Mouse (Mus musculus) MEL (cell line): Measurements from ENCODE around the gene Pipox.

Source experiments
- CTCF ChIP-seq, 3 experiments: IDR thresholded peaks in 2 of 3; conservative IDR thresholded peaks in 1 of 3; 2 replicates each; pipeline ENCODE4 v1.5.1; 2011 to 2012; ENCODE audit warnings: low read length in 3 of 3, low read depth in 2 of 3, mild to moderate bottlenecking in 2 of 3, improper control_type of control experiment in 1 of 3, inconsistent platforms in 1 of 3, mixed read lengths in 1 of 3, moderate library complexity in 1 of 3; ENCODE audit not compliant: control insufficient read depth in 1 of 3, insufficient read depth in 1 of 3, poor library complexity in 1 of 3, severe bottlenecking in 1 of 3
- EP300 ChIP-seq, 2 experiments: IDR thresholded peaks; 2 replicates each; pipeline ENCODE4 v1.6.1; 2011; ENCODE audit warnings: improper control_type of control experiment in 2 of 2, low read length in 2 of 2, low read depth in 1 of 2, mild to moderate bottlenecking in 1 of 2
- GABPA ChIP-seq: IDR thresholded peaks from 2 replicates; pipeline ENCODE4 v1.6.1; 2012; ENCODE audit warnings: low read depth, mild to moderate bottlenecking, inconsistent platforms, low read length, improper control_type of control experiment, moderate library complexity
- GATA1 ChIP-seq: IDR thresholded peaks from 2 replicates; pipeline ENCODE4 v1.6.1; 2011; ENCODE audit warnings: low read depth, low read length, improper control_type of control experiment
- NELFE ChIP-seq: IDR thresholded peaks from 2 replicates; pipeline ENCODE4 v1.6.1; 2011; ENCODE audit warnings: low read depth, low read length, improper control_type of control experiment
- POLR2A ChIP-seq, 2 experiments: IDR thresholded peaks; 2 replicates each; pipeline ENCODE4 v1.6.1; 2011 to 2012; ENCODE audit warnings: low read length in 2 of 2, mild to moderate bottlenecking in 2 of 2, control low read depth in 1 of 2, improper control_type of control experiment in 1 of 2, low read depth in 1 of 2, moderate library complexity in 1 of 2; ENCODE audit not compliant: control insufficient read depth in 1 of 2, insufficient read depth in 1 of 2, poor library complexity in 1 of 2
- POLR2AphosphoS5 ChIP-seq: IDR thresholded peaks from 2 replicates; pipeline ENCODE4 v1.6.1; 2012; ENCODE audit warnings: low read depth, borderline replicate concordance, mild to moderate bottlenecking, inconsistent platforms, low read length, moderate library complexity, mixed read lengths

DNA sequence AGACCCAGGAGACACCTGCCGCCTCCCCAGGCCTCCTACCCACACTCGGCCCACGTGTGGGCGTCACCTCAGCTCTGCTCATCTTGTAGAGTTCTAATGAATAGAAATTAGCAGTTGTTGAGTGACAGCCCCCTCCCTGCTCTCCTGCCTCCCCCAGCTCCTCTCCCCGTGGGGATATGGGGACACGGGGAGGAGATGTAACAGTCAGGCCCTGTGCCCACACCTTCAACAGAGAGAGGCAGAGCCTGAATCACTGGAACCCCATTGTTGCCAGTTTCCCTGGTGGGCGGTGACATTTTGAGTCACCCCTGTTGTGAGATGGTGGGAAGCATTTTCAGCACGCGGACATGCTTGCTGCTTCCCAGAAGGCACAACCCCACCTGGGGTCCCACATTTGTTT lies 32.9 kb downstream of the Pipox start:
- no peak for TF ChIP-seq CTCF (IDR thresholded peaks at IDR 0.05 in 2 of 3, conservative IDR thresholded peaks at IDR 0.05 in 1 of 3; ENCODE audit: control insufficient read depth in 1 of 3, insufficient read depth in 1 of 3, low read depth in 2 of 3, low read length in 3 of 3, poor library complexity in 1 of 3, severe bottlenecking in 1 of 3)
- no peak for TF ChIP-seq POLR2AphosphoS5
- TF ChIP-seq EP300 (IDR thresholded peaks at IDR 0.05; ENCODE audit: low read depth in 1 of 2, low read length in 2 of 2), result no peak
- no peak for TF ChIP-seq NELFE
- no peak for TF ChIP-seq GABPA
- TF ChIP-seq GATA1, result no peak
- TF ChIP-seq POLR2A (IDR thresholded peaks at IDR 0.05; ENCODE audit: control insufficient read depth in 1 of 2, insufficient read depth in 1 of 2, low read depth in 1 of 2, low read length in 2 of 2, poor library complexity in 1 of 2), result no peak
